Mouse (Mus musculus): Measurements from ENCODE around the gene Dpp9. TPM values are rescaled to one million over a fixed set of nuclear protein-coding genes. Genes with fewer than 3 reads are reported as not detected.

Gene Dpp9
- polyA plus RNA-seq, 1 experiment, result 54.4 TPM

GRCm38 (mm10) chr17:56175416-56175815 is 43.3 kb downstream of the Dpp9 start:
- DNase-seq (ENCODE audit: low read depth), result no peak
- no peak for TF ChIP-seq POLR2A (IDR thresholded peaks at IDR 0.05; ENCODE audit: borderline replicate concordance, extremely low read depth, insufficient read depth, insufficient read length, poor library complexity, severe bottlenecking)
- no peak for TF ChIP-seq CTCF (IDR thresholded peaks at IDR 0.05; ENCODE audit: borderline replicate concordance, extremely low read depth, insufficient read depth, insufficient read length)

GRCm38 (mm10) chr17:56173401-56174046 is 45.2 kb downstream of the Dpp9 start:
- TF ChIP-seq CTCF (IDR thresholded peaks at IDR 0.05; ENCODE audit: borderline replicate concordance, extremely low read depth, insufficient read depth, insufficient read length), result no peak
- no peak for TF ChIP-seq POLR2A (IDR thresholded peaks at IDR 0.05; ENCODE audit: borderline replicate concordance, extremely low read depth, insufficient read depth, insufficient read length, poor library complexity, severe bottlenecking)
- no peak for DNase-seq (ENCODE audit: low read depth)

GRCm38 (mm10) chr17:56171881-56172280 is 46.8 kb downstream of the Dpp9 start:
- TF ChIP-seq CTCF (IDR thresholded peaks at IDR 0.05; ENCODE audit: borderline replicate concordance, extremely low read depth, insufficient read depth, insufficient read length), result no peak
- TF ChIP-seq POLR2A (IDR thresholded peaks at IDR 0.05; ENCODE audit: borderline replicate concordance, extremely low read depth, insufficient read depth, insufficient read length, poor library complexity, severe bottlenecking), result no peak
- no peak for DNase-seq (ENCODE audit: low read depth)

- no peak for TF ChIP-seq CTCF (IDR thresholded peaks at IDR 0.05; ENCODE audit: borderline replicate concordance, extremely low read depth, insufficient read depth, insufficient read length)
- TF ChIP-seq POLR2A (IDR thresholded peaks at IDR 0.05; ENCODE audit: borderline replicate concordance, extremely low read depth, insufficient read depth, insufficient read length, poor library complexity, severe bottlenecking), result no peak
- no peak for DNase-seq (ENCODE audit: low read depth)
These were observed 47.2 kb downstream of the Dpp9 start for GRCm38 (mm10) chr17:56171456-56171855.

GRCm38 (mm10) chr17:56170636-56171035 is 48.1 kb downstream of the Dpp9 start:
- TF ChIP-seq CTCF (IDR thresholded peaks at IDR 0.05; ENCODE audit: borderline replicate concordance, extremely low read depth, insufficient read depth, insufficient read length) (no peak), POLR2A (IDR thresholded peaks at IDR 0.05; ENCODE audit: borderline replicate concordance, extremely low read depth, insufficient read depth, insufficient read length, poor library complexity, severe bottlenecking) (no peak)
- peak; percentile 36 for DNase-seq (ENCODE audit: low read depth)

- DNase-seq (ENCODE audit: low read depth), result no peak
- no peak for TF ChIP-seq CTCF (IDR thresholded peaks at IDR 0.05; ENCODE audit: borderline replicate concordance, extremely low read depth, insufficient read depth, insufficient read length)
- TF ChIP-seq POLR2A (IDR thresholded peaks at IDR 0.05; ENCODE audit: borderline replicate concordance, extremely low read depth, insufficient read depth, insufficient read length, poor library complexity, severe bottlenecking), result no peak
These were observed 48.9 kb downstream of the Dpp9 start for GRCm38 (mm10) chr17:56169830-56170229.

- no peak for TF ChIP-seq POLR2A (IDR thresholded peaks at IDR 0.05; ENCODE audit: borderline replicate concordance, extremely low read depth, insufficient read depth, insufficient read length, poor library complexity, severe bottlenecking)
- no peak for TF ChIP-seq CTCF (IDR thresholded peaks at IDR 0.05; ENCODE audit: borderline replicate concordance, extremely low read depth, insufficient read depth, insufficient read length)
- DNase-seq (ENCODE audit: low read depth), result peak; percentile 44
These were observed 53.0 kb downstream of the Dpp9 start for GRCm38 (mm10) chr17:56165671-56166070.

- TF ChIP-seq POLR2A (IDR thresholded peaks at IDR 0.05; ENCODE audit: borderline replicate concordance, extremely low read depth, insufficient read depth, insufficient read length, poor library complexity, severe bottlenecking), result no peak
- no peak for TF ChIP-seq CTCF (IDR thresholded peaks at IDR 0.05; ENCODE audit: borderline replicate concordance, extremely low read depth, insufficient read depth, insufficient read length)
- DNase-seq (ENCODE audit: low read depth), result no peak
These were observed 54.2 kb downstream of the Dpp9 start for GRCm38 (mm10) chr17:56164510-56164909.

- DNase-seq (ENCODE audit: low read depth), result no peak
- TF ChIP-seq CTCF (IDR thresholded peaks at IDR 0.05; ENCODE audit: borderline replicate concordance, extremely low read depth, insufficient read depth, insufficient read length), result no peak
- TF ChIP-seq POLR2A (IDR thresholded peaks at IDR 0.05; ENCODE audit: borderline replicate concordance, extremely low read depth, insufficient read depth, insufficient read length, poor library complexity, severe bottlenecking), result no peak
These were observed 55.1 kb downstream of the Dpp9 start for GRCm38 (mm10) chr17:56163523-56164102.

GRCm38 (mm10) chr17:56162231-56162774 is 56.4 kb downstream of the Dpp9 start, which contains the start of gene Tnfaip8l1:
Gene Tnfaip8l1, plus strand, starts transcription at chr17:56162477.
- DNase-seq (ENCODE audit: low read depth), result peak; percentile 97
- TF ChIP-seq POLR2A (IDR thresholded peaks at IDR 0.05; ENCODE audit: borderline replicate concordance, extremely low read depth, insufficient read depth, insufficient read length, poor library complexity, severe bottlenecking) (peak; percentile 31; the same call in 1 of the 2 replicates), CTCF (IDR thresholded peaks at IDR 0.05; ENCODE audit: borderline replicate concordance, extremely low read depth, insufficient read depth, insufficient read length) (no peak)

- peak; percentile 68 for DNase-seq (ENCODE audit: low read depth)
- TF ChIP-seq CTCF (IDR thresholded peaks at IDR 0.05; ENCODE audit: borderline replicate concordance, extremely low read depth, insufficient read depth, insufficient read length) (peak; percentile 95), POLR2A (IDR thresholded peaks at IDR 0.05; ENCODE audit: borderline replicate concordance, extremely low read depth, insufficient read depth, insufficient read length, poor library complexity, severe bottlenecking) (no peak)
These were observed 59.0 kb downstream of the Dpp9 start for GRCm38 (mm10) chr17:56159729-56160128.

Data from brain, embryonic 14.5 days (tissue).